Mouse (Mus musculus) heart, adult 2 months (tissue): ENCODE data around the gene Satb1. TPM values are rescaled to one million over a fixed set of nuclear protein-coding genes. Genes with fewer than 3 reads are reported as not detected.

Experiments
- DNase-seq, 2 experiments: peaks; one replicate each; pipeline ENCODE4 v3.0.0; 2021
- H3K27ac ChIP-seq: fragments of 200-600 bp; 2 replicates; pipeline ENCODE4 v1.8.1; 2022
- H3K27me3 ChIP-seq: fragments of 200-500 bp; 2 replicates; pipeline ENCODE4 v1.6.1; 2012; ENCODE audit warnings: mild to moderate bottlenecking, low read length, inconsistent platforms, mixed read lengths; ENCODE audit not compliant: control insufficient read depth, insufficient read depth
- H3K36me3 ChIP-seq: fragments of 200-500 bp; 2 replicates; pipeline ENCODE4 v1.6.1; 2012; ENCODE audit warnings: low read length, inconsistent platforms; ENCODE audit not compliant: control insufficient read depth, insufficient read depth
- H3K4me1 ChIP-seq: fragments of 200-500 bp; 2 replicates; pipeline ENCODE4 v1.6.1; 2011; ENCODE audit warnings: low read length; ENCODE audit not compliant: control insufficient read depth, insufficient read depth
- H3K4me3 ChIP-seq: fragments of 200-600 bp; 2 replicates; pipeline ENCODE4 v1.8.1; 2022
- H3K79me2 ChIP-seq: fragments of 200-500 bp; replicated peaks from 2 replicates; pipeline ENCODE4 v1.6.1; 2012; ENCODE audit warnings: mild to moderate bottlenecking, inconsistent platforms, low read length, moderate library complexity, mixed read lengths; ENCODE audit not compliant: control insufficient read depth, insufficient read depth
- H3K9ac ChIP-seq: fragments of 200-500 bp; 2 replicates; pipeline ENCODE4 v1.6.1; 2012; ENCODE audit warnings: low read depth, mild to moderate bottlenecking, control low read depth, inconsistent platforms, low read length, mixed read lengths
- CTCF ChIP-seq: fragments of 200-600 bp; IDR thresholded peaks from 2 replicates; pipeline ENCODE4 v1.8.1; 2022; ENCODE audit warnings: antibody characterized with exemption, mild to moderate bottlenecking, moderate library complexity
- EP300 ChIP-seq: fragments of 200-500 bp; IDR thresholded peaks from 2 replicates; pipeline ENCODE4 v1.6.1; 2011; ENCODE audit warnings: low read depth, low read length, control low read depth; ENCODE audit not compliant: insufficient read depth
- POLR2A ChIP-seq: fragments of 200-500 bp; IDR thresholded peaks from 2 replicates; pipeline ENCODE4 v1.6.1; 2011; ENCODE audit warnings: mild to moderate bottlenecking, low read depth, low read length, control low read depth; ENCODE audit not compliant: insufficient read depth
- WGBS: fragments of 180-500 bp; shearing (Covaris S2); methylation state at CpG from one replicate; pipeline ENCODE4 v1.1.7; 2018; 5-methylcytosine and 5-hydroxymethylcytosine counted together
- intact Hi-C: fragments of 180-260 bp; cut with DNase I; formaldehyde crosslinking; loops from one replicate; pipeline ENCODE4 v1.15.1; 2025
- polyA plus RNA-seq: library from polyadenylated mRNA; depleted of rRNA; stranded (reverse); fragments of >200 nt; gene quantifications from 2 replicates; pipeline ENCODE4 v1.2.3, GENCODE M21; 2012
- total RNA-seq, 2 experiments: library from RNA; stranded (reverse); gene quantifications; 2 replicates each; pipeline ENCODE4 v1.2.3; 2021

Gene Satb1
- total and polyA plus RNA-seq, 3 experiments, result 10.9 to 25.4 (median 20.1) TPM

DNA sequence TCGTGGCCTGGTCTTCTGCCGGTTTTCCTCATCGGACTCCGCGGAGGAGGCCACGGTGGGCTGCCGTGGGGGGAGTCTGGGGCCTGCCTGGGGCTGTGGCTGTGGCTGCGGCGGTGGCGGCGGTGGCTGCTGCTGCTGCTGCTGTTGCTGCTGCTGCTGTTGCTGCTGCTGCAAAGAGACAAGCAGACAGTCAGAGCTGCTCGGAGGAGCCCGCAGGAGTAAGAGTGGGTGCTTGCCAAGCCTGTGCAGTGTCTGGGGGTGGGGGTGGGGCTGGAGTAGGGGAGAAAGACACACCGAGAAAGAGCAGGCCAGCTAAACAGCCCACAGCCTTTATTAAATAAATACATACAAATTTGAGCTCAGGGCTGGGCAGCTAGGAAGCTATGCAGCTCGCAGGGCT lies 92.8 kb downstream of the Satb1 start:
- Histone ChIP-seq H3K4me1 (no peaks in the 10 kb centered on the region), H3K27me3 (no peaks in the 10 kb centered on the region), H3K27ac (no peak overlapping the region), H3K9ac (no peak overlapping the region), H3K4me3 (no peak overlapping the region), H3K36me3 (no peaks in the 10 kb centered on the region), H3K79me2 (no peaks in the 10 kb centered on the region)
- no peak for TF ChIP-seq POLR2A
- no peak for TF ChIP-seq CTCF
- no peak for TF ChIP-seq EP300
- 81% methylated on average over 15 of the region's 15 CpGs for WGBS
- DNase-seq, result no peak
- intact Hi-C loops, result no loop called here

DNA sequence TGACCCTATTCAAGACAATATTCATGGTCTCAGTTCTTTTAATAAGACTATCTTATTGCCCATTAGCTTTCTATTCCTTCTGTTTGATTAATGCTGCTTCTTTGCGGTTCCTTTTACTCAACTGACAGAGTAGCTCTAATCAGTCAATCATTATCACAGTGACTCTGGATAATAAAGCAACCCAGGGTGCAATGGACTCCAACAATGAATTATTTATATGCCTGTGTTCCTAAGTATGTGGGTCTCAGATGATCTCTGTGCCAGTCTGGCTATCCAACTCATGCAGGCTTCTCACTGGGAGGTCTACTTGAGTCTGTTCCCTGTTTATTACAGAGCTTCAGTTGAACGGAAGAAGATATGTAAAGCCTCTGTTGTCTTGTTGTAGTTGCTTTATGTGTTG lies 108.6 kb downstream of the Satb1 start:
- intact Hi-C loops, result no loop called here
- H3K4me3 ChIP-seq, result no peak overlapping the region
- no peak overlapping the region for H3K9ac ChIP-seq
- DNase-seq, result no peak
- H3K36me3 ChIP-seq, result no peaks in the 10 kb centered on the region
- no peaks in the 10 kb centered on the region for H3K79me2 ChIP-seq
- H3K4me1 ChIP-seq, result no peaks in the 10 kb centered on the region
- no peak overlapping the region for H3K27ac ChIP-seq
- TF ChIP-seq EP300, result no peak
- no peak for TF ChIP-seq CTCF
- TF ChIP-seq POLR2A, result no peak
- no peaks in the 10 kb centered on the region for H3K27me3 ChIP-seq
- 86% methylated on average over 2 of the region's 2 CpGs for WGBS

DNA sequence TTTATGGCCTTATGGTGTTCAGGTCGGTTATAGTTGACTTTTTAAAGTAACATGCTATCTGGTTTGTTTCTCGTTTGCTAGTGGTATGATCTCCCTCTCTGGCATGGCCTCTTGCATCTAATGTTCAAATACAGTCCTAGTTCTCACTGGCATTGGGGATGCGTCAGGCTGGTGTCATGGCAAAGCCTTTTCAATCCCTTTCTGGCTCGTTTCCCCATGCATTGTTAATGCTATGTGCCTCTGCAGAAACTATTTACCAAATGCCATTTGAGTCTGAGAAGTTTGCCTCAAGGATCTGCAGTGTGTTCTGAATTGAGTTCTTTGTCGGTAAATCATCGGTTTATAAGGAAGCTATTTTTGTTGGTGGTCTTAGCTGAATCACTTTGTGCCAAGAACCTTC lies 137.4 kb downstream of the Satb1 start:
- H3K4me1 ChIP-seq, result no peaks in the 10 kb centered on the region
- no peak for DNase-seq
- intact Hi-C loops, result no loop called here
- no peaks in the 10 kb centered on the region for H3K79me2 ChIP-seq
- 69% methylated on average over 6 of the region's 6 CpGs for WGBS
- H3K27me3 ChIP-seq, result no peaks in the 10 kb centered on the region
- no peak overlapping the region for H3K4me3 ChIP-seq
- no peak overlapping the region for H3K27ac ChIP-seq
- H3K36me3 ChIP-seq, result no peaks in the 10 kb centered on the region
- no peak overlapping the region for H3K9ac ChIP-seq
- no peak for TF ChIP-seq POLR2A
- TF ChIP-seq CTCF, result no peak
- no peak for TF ChIP-seq EP300

DNA sequence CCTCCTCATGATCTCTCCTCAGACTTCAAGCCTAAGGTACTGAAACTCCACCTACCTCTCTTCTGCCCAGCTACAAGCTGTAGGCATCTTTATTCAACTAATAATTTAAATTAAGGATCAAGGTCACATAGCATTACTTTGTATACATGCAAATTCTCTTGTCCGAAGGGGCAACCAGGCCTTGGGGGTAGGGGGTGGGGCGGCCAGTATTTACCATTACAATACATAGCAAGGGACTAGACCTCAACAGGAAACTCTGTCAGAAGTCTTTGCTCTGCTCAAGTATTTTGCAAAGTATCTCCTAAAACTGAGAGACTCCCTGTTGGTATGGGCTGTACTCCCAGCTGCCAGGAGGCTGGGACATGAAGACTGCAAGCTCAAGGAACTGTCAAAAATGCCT lies 137.8 kb downstream of the Satb1 start:
- no peaks in the 10 kb centered on the region for H3K79me2 ChIP-seq
- 76% methylated on average over 2 of the region's 2 CpGs for WGBS
- no peaks in the 10 kb centered on the region for H3K27me3 ChIP-seq

DNA sequence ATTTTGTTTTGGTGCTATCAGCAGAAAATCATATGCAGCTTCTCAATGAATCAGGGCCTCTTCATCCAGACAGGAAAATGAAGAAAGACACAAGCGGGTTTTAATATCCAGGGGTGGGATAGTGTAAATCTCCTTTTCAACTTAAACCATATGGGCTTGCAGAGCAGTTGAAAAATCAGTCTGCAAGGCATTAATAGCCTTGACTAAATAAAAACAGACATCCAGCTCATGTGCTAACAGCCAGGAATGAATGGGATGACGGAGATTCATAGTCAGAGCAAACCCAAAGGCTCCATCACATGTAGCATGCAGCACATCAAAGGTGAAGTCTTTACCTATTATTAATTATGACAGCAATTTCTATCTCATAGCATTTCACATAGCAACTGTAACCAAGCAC lies 142.6 kb downstream of the Satb1 start:
- 79% methylated on average over 2 of the region's 2 CpGs for WGBS
- no peak overlapping the region for H3K9ac ChIP-seq
- H3K27me3 ChIP-seq, result no peaks in the 10 kb centered on the region
- H3K36me3 ChIP-seq, result no peaks in the 10 kb centered on the region
- H3K4me3 ChIP-seq, result no peak overlapping the region
- H3K79me2 ChIP-seq, result no peaks in the 10 kb centered on the region
- no peaks in the 10 kb centered on the region for H3K4me1 ChIP-seq
- H3K27ac ChIP-seq, result no peak overlapping the region
- DNase-seq, result no peak
- TF ChIP-seq CTCF (no peak), POLR2A (no peak), EP300 (no peak)
- intact Hi-C loops, result no loop called here

More for the DNA sequence above, 137.8 kb downstream of the Satb1 start:
- Histone ChIP-seq H3K4me1 (no peaks in the 10 kb centered on the region), H3K27ac (no peak overlapping the region), H3K9ac (no peak overlapping the region), H3K36me3 (no peaks in the 10 kb centered on the region), H3K4me3 (no peak overlapping the region)
- intact Hi-C loops, result no loop called here
- DNase-seq, result no peak
- TF ChIP-seq CTCF, result no peak
- no peak for TF ChIP-seq EP300
- TF ChIP-seq POLR2A, result no peak

DNA sequence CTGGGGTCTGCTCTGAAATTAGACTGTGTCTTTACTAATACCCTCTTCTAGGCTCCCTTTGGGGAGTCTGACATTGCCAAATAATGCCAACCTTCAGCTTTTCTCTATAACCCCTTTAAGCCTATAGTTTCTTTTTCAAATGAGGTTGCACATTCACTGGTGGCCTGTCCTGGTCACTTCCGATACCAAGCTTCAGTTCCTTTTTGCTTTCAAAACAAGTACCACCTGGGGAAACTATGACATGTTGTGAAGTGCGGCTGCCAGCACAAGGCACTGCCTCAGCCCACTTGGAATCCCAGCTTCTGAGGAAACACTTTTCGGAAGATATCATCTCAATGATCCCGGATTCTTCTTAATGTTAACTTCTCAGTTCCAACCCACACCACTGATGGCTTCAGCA lies 145.9 kb downstream of the Satb1 start:
- TF ChIP-seq POLR2A (no peak), EP300 (no peak), CTCF (no peak)

More for the DNA sequence above, 145.9 kb downstream of the Satb1 start:
- no peaks in the 10 kb centered on the region for H3K79me2 ChIP-seq
- no peaks in the 10 kb centered on the region for H3K4me1 ChIP-seq
- no peak overlapping the region for H3K4me3 ChIP-seq
- WGBS, result 70% methylated on average over 4 of the region's 4 CpGs
- no peaks in the 10 kb centered on the region for H3K36me3 ChIP-seq
- no peaks in the 10 kb centered on the region for H3K27me3 ChIP-seq
- intact Hi-C loops, result no loop called here
- no peak for DNase-seq
- H3K9ac ChIP-seq, result no peak overlapping the region
- no peak overlapping the region for H3K27ac ChIP-seq
